In the genomic region with DNA sequence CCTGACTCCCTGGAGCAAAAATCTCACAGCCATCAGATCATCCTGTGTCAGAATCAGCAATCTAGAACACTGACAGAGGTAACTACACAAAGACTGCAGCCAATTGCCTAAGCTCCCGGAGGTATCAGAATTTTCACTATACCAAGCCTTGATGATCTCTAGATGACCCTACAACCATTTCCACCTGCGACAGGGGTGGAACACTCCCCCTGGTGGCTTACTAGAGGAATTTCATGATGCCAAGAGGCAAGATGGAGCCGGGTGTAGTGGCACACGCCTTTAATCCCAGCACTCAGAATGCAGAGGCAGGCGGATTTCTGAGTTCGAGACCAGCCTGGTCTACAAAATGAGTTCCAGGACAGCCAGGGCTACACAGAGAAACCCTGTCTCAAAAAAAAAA, we compare ENCODE assay signal across 1 mouse cellular context.
A peak's percentile ranks its signal among the peaks of the same experiment; 100 is the strongest.
TF ChIP-seq lines count a peak whose summit lies in the region.

No protein-coding gene starts in this region.

TF ChIP-seq in MEL, 35 proteins besides CTCF, POLR2A, EP300 and RAD21:
- TF ChIP-seq USF1 (IDR thresholded peaks at IDR 0.05; ENCODE audit: low read depth, low read length) (no peak), SMC3 (IDR thresholded peaks at IDR 0.05; ENCODE audit: low read depth, low read length) (peak; percentile 73), UBTF (IDR thresholded peaks at IDR 0.05; ENCODE audit: borderline replicate concordance, insufficient read depth, low read depth, low read length) (no peak), ZC3H11A (IDR thresholded peaks at IDR 0.05; ENCODE audit: low read depth, low read length) (0 out of 2 replicates have a peak, but pooled peaks have one; percentile 15), CHD2 (IDR thresholded peaks at IDR 0.05; ENCODE audit: low read length) (no peak)
